Mouse (Mus musculus) heart, adult 2 months (tissue): ENCODE data around the gene Dnajc7.

ENCODE experiments used
- CTCF ChIP-seq: fragments of 200-600 bp; IDR thresholded peaks from 2 replicates; pipeline ENCODE4 v1.8.1; 2022; ENCODE audit warnings: antibody characterized with exemption, mild to moderate bottlenecking, moderate library complexity
- POLR2A ChIP-seq: fragments of 200-500 bp; IDR thresholded peaks from 2 replicates; pipeline ENCODE4 v1.6.1; 2011; ENCODE audit warnings: mild to moderate bottlenecking, low read depth, low read length, control low read depth; ENCODE audit not compliant: insufficient read depth

DNA sequence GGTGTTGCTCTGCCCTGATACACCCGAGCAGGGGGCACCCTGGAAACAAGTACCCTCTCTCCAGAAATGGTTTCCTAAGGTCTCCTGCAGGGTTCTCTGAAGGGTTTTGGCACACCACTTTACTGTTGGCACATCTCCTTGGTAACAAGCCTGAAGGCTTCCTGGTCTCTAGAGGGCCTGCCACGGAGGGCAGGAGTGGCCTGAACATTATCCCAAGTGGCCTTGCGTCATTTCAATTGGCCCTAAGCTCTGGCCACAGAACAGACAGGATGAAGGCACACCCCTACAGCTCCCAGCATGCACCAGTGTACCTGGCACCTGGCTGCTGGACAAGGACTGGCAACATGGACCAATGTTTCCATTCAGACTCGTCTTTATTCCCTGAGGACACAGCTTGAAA, 67.1 kb downstream of the Dnajc7 start:
- TF ChIP-seq CTCF: no peak
- TF ChIP-seq POLR2A: no peak
